Mouse (Mus musculus) olfactory bulb, adult 2 months (tissue): ENCODE measurements at regions not wholly inside any gene's neighbourhood (a gene's known extent, or its start where the extent isn't known, plus 50 kb on each side); places are given as distances from the start of the nearest gene placed in this dataset.

ENCODE experiments used
- H3K27ac ChIP-seq: fragments of 200-500 bp; 2 replicates; pipeline ENCODE4 v1.5.1; 2012; ENCODE audit warnings: low read depth, low read length; ENCODE audit not compliant: insufficient read depth
- H3K4me1 ChIP-seq: fragments of 200-500 bp; 2 replicates; pipeline ENCODE4 v1.6.1; 2012; ENCODE audit warnings: low read length; ENCODE audit not compliant: control insufficient read depth, insufficient read depth
- H3K4me3 ChIP-seq: fragments of 200-500 bp; 2 replicates; pipeline ENCODE4 v1.5.1; 2012; ENCODE audit warnings: mild to moderate bottlenecking, low read depth, low read length, moderate library complexity; ENCODE audit not compliant: insufficient read depth
- CTCF ChIP-seq: fragments of 200-500 bp; IDR thresholded peaks from 2 replicates; pipeline ENCODE4 v1.5.1; 2012; ENCODE audit warnings: low read depth, mild to moderate bottlenecking, low read length, moderate library complexity; ENCODE audit not compliant: insufficient read depth
- POLR2A ChIP-seq: fragments of 200-500 bp; IDR thresholded peaks from 2 replicates; pipeline ENCODE4 v1.6.1; 2012; ENCODE audit warnings: mild to moderate bottlenecking, low read depth, low read length, moderate library complexity; ENCODE audit not compliant: insufficient read depth
- WGBS: fragments of 180-500 bp; shearing (Covaris S2); methylation state at CpG from one replicate; pipeline ENCODE4 v1.1.7; 2018; 5-methylcytosine and 5-hydroxymethylcytosine counted together

GRCm38 (mm10) chr17:13566680-13567079 is 193.7 kb upstream of the Afdn start:
- no peak for TF ChIP-seq CTCF
- no peak for TF ChIP-seq POLR2A
- 89% methylated on average over 7 of the region's 7 CpGs for WGBS

DNA sequence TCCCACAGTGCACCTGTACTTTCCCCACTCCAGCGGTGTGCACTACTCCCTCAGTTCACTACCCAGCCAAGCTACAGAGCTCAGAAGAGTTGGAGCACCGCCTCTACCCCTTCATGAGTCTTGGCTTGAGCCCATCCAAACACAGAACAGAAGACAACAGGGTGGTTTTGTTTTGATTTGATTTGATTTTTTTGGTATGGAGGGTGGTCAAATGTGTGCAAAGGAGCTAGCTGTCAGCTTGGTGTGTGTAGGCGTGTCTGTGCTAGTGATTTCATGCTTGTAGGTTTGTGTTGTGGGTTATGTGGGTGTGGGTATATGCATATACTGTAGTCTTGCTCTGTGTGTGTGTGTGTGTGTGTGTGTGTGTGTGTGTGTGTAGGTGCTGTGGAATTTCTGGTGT is 193.2 kb upstream of the Afdn start:
- Histone ChIP-seq H3K4me3 (no peak overlapping the region), H3K27ac (no peak overlapping the region), H3K4me1 (peaks cover 3% of the 10 kb centered on the region; the same call in 1 of the 2 replicates)
- no peak for TF ChIP-seq POLR2A
- no peak for TF ChIP-seq CTCF
- WGBS: 79% methylated on average over 3 of the region's 3 CpGs

More at GRCm38 (mm10) chr17:13566680-13567079, 193.7 kb upstream of the Afdn start:
- no peak overlapping the region for H3K27ac ChIP-seq
- H3K4me1 ChIP-seq: peaks cover 3% of the 10 kb centered on the region; the same call in 1 of the 2 replicates
- no peak overlapping the region for H3K4me3 ChIP-seq

- WGBS: 50% methylated on average over 5 of the region's 5 CpGs
- H3K4me3 ChIP-seq: no peak overlapping the region
- TF ChIP-seq CTCF (no peak), POLR2A (no peak)
- H3K27ac ChIP-seq: no peak overlapping the region
- H3K4me1 ChIP-seq: peaks cover 11% of the 10 kb centered on the region; the same call in 1 of the 2 replicates
These were observed 189.5 kb upstream of the Afdn start for GRCm38 (mm10) chr17:13570796-13571195.

DNA sequence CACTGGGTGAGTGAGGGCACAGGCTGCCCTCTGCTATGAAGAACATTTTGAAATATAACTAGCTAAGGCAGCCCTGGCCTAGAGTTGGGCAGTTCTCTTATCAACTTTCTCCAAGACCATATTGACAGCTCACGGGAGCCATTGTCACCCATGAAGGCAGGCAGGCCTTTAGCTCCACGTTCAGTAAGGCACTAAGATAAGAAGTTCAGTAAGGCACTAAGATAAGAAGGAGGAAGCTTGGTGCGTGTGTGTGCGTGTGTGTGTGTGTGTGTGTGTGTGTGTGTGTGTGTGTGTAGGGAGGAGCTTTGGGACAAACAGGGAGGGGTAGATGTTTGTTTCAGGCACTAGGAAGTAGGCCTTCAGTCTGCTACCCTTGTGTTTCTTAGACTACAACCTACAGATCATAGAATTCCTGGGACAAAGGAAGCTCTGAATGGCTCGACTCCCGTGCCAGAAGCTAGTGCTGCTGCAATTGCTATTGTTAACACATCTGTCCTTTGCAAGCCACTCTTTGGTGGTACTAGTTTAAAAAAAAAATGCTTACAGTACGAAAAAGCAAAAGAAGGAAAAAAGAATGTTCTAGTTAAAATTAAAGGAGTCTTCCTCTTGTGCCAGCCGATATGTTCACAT is 188.0 kb upstream of the Afdn start:
- WGBS: 59% methylated on average over 8 of the region's 8 CpGs
- Histone ChIP-seq H3K4me3 (no peak overlapping the region), H3K4me1 (peaks cover 11% of the 10 kb centered on the region; the same call in 1 of the 2 replicates), H3K27ac (no peak overlapping the region)
- TF ChIP-seq CTCF: no peak
- TF ChIP-seq POLR2A: no peak

DNA sequence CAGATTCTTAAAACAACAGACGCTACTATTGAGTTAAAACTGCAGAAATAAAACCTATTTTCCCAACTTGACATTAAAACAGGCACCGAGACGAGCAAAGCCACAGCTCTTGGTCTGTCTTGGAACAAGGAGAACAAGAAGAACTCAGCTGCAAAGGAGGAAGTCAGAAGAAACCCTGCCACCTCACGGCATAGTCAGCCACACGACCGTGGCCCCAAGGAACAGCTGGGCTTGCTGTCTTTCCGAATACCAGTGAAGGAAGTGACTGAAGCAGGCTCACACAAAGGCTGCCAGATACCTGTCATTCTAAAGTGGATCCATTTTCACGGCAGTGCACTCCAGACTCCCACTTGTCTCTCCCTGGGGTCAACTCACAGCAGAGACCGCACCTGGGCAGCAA is 187.3 kb upstream of the Afdn start:
- TF ChIP-seq CTCF (no peak), POLR2A (no peak)
- Histone ChIP-seq H3K4me1 (peaks cover 11% of the 10 kb centered on the region; the same call in 1 of the 2 replicates), H3K4me3 (no peak overlapping the region), H3K27ac (no peak overlapping the region)
- 66% methylated on average over 9 of the region's 9 CpGs for WGBS

DNA sequence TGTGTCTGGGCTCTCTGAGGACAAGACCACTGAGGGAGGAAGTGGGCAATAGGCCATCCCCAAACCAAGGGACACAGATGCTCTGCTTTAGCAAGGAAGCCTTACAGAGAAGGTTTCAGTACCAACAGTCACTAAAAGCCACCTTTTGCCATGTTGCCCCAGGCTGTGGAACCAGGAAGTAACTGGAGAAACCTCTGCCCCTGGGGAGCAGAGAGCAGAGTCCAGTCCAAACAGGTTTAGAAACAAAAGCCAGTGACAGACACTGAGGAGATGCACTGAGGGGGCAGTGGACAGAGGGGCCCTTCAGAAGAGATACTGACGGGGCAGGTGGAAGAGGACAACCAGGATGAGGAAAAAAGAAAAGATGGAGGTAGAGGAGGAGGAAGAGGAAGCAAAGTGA is 186.2 kb upstream of the Afdn start:
- no peak for TF ChIP-seq CTCF
- TF ChIP-seq POLR2A: no peak
- Histone ChIP-seq H3K4me3 (no peak overlapping the region), H3K27ac (no peak overlapping the region), H3K4me1 (peaks cover 11% of the 10 kb centered on the region; the same call in 1 of the 2 replicates)
- WGBS: 96% methylated on average over 1 of the region's 1 CpGs

DNA sequence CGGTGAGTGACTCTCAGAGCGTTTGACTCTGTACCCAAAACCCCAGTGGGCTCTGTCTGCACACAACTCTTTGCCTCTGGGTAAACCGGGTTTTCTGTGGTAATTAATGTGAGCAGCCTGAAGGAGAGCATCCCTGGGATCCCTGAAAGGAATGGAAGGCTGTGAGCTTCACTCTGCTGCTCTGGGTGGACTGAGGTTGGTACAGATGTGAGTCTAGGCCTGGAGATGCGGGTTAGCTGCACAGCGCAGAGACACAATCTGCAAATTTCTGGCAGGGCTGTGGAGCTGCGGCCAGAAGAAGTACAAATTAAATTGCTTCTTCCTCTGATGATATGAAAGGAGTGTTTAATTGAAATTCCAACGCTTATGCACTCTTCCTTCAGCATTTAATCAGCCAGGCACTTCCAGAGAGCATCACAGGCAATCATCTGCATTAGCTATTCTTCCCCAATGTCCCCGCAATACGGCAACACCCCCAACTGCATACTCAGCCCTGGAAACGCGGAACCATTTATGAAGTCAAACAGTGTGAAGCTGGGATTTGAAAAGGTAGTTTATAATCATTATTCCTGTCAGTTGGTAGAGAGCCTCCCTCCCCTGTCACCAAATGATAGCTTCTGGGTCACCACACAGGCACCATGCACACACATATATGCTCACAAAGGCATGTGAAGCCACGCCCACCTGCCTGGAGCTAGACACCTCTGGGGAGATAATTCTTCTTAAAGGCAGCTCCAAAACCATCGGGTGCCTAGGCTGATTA is 185.5 kb upstream of the Afdn start:
- WGBS: 48% methylated on average over 13 of the region's 13 CpGs
- TF ChIP-seq POLR2A (no peak), CTCF (no peak)
- Histone ChIP-seq H3K4me3 (no peak overlapping the region), H3K27ac (no peak overlapping the region), H3K4me1 (peaks cover 11% of the 10 kb centered on the region; the same call in 1 of the 2 replicates)

GRCm38 (mm10) chr17:13577798-13578197 is 182.5 kb upstream of the Afdn start:
- 56% methylated on average over 3 of the region's 3 CpGs for WGBS
- H3K4me3 ChIP-seq: no peak overlapping the region
- no peak overlapping the region for H3K27ac ChIP-seq
- peaks cover 7% of the 10 kb centered on the region; the same call in 1 of the 2 replicates for H3K4me1 ChIP-seq
- no peak for TF ChIP-seq CTCF
- no peak for TF ChIP-seq POLR2A

GRCm38 (mm10) chr17:13581214-13581920 is 179.0 kb upstream of the Afdn start:
- peaks cover 8% of the 10 kb centered on the region for H3K4me1 ChIP-seq
- 70% methylated on average over 5 of the region's 5 CpGs for WGBS
- TF ChIP-seq CTCF: no peak
- TF ChIP-seq POLR2A: no peak
- no peak overlapping the region for H3K27ac ChIP-seq
- H3K4me3 ChIP-seq: no peak overlapping the region
